Mouse (Mus musculus) MEL (cell line): ENCODE results near the gene Fam43b. TPM values are rescaled to one million over a fixed set of nuclear protein-coding genes. Genes with fewer than 3 reads are reported as not detected.

Source experiments
- DNase-seq: peaks from one replicate; pipeline ENCODE4 v3.0.0; 2011; ENCODE audit warnings: low read depth, low spot score
- H3K27ac ChIP-seq: 2 replicates; pipeline ENCODE4 v1.5.1; 2012; ENCODE audit warnings: low read depth, mild to moderate bottlenecking, control low read depth, low read length, moderate library complexity; ENCODE audit not compliant: control insufficient read depth
- H3K27me3 ChIP-seq, 2 experiments: fragments of 150-350 bp in 1 of 2; sonication (generic) in 1 of 2; 2 replicates each; pipeline ENCODE4 v1.6.1; 2012; ENCODE audit warnings: low read length in 2 of 2, mild to moderate bottlenecking in 2 of 2, improper control_type of control experiment in 1 of 2, moderate library complexity in 1 of 2; ENCODE audit not compliant: insufficient read depth in 2 of 2, control insufficient read depth in 1 of 2
- H3K36me3 ChIP-seq, 2 experiments: 2 replicates each; pipeline ENCODE4 v1.6.1; 2012 to 2014; ENCODE audit warnings: low read length in 2 of 2, improper control_type of control experiment in 1 of 2, inconsistent platforms in 1 of 2, mild to moderate bottlenecking in 1 of 2; ENCODE audit not compliant: insufficient read depth in 2 of 2, control insufficient read depth in 1 of 2
- H3K4me1 ChIP-seq, 2 experiments: fragments of 150-350 bp in 1 of 2; sonication (generic) in 1 of 2; 2 replicates each; pipeline ENCODE4 v1.6.1; 2012; ENCODE audit warnings: low read length in 2 of 2, improper control_type of control experiment in 1 of 2, mild to moderate bottlenecking in 1 of 2; ENCODE audit not compliant: insufficient read depth in 2 of 2, control insufficient read depth in 1 of 2
- H3K4me3 ChIP-seq, 2 experiments: fragments of 150-350 bp in 1 of 2; sonication (generic) in 1 of 2; 2 replicates each; pipeline ENCODE4 v1.5.1; 2012; ENCODE audit warnings: low read depth in 2 of 2, low read length in 2 of 2, mild to moderate bottlenecking in 2 of 2, moderate library complexity in 2 of 2, control low read depth in 1 of 2, improper control_type of control experiment in 1 of 2; ENCODE audit not compliant: control insufficient read depth in 1 of 2, insufficient read depth in 1 of 2
- H3K79me2 ChIP-seq: 2 replicates; pipeline ENCODE4 v1.6.1; 2012; ENCODE audit warnings: mild to moderate bottlenecking, low read length, moderate library complexity; ENCODE audit not compliant: control insufficient read depth, poor library complexity, insufficient read depth
- H3K9ac ChIP-seq: 2 replicates; pipeline ENCODE4 v1.6.1; 2012; ENCODE audit warnings: low read depth, mild to moderate bottlenecking, control low read depth, low read length, moderate library complexity; ENCODE audit not compliant: control insufficient read depth, poor library complexity, severe bottlenecking
- H3K9me3 ChIP-seq: fragments of 150-350 bp; sonication (generic); replicated peaks from 2 replicates; pipeline ENCODE4 v1.6.1; 2012; ENCODE audit warnings: mild to moderate bottlenecking, low read length, improper control_type of control experiment, moderate library complexity; ENCODE audit not compliant: insufficient read depth
- BHLHE40 ChIP-seq: IDR thresholded peaks from 2 replicates; pipeline ENCODE4 v1.6.1; 2012; ENCODE audit warnings: low read depth, mild to moderate bottlenecking, inconsistent platforms, low read length, improper control_type of control experiment, borderline replicate concordance
- CHD1 ChIP-seq: IDR thresholded peaks from 2 replicates; pipeline ENCODE4 v1.6.1; 2012; ENCODE audit warnings: low read depth, mild to moderate bottlenecking, inconsistent platforms, low read length, improper control_type of control experiment
- CHD2 ChIP-seq: IDR thresholded peaks from 2 replicates; pipeline ENCODE4 v1.6.1; 2011; ENCODE audit warnings: low read length, improper control_type of control experiment
- CTCF ChIP-seq, 3 experiments: IDR thresholded peaks in 2 of 3; conservative IDR thresholded peaks in 1 of 3; 2 replicates each; pipeline ENCODE4 v1.5.1; 2011 to 2012; ENCODE audit warnings: low read length in 3 of 3, low read depth in 2 of 3, mild to moderate bottlenecking in 2 of 3, improper control_type of control experiment in 1 of 3, inconsistent platforms in 1 of 3, mixed read lengths in 1 of 3, moderate library complexity in 1 of 3; ENCODE audit not compliant: control insufficient read depth in 1 of 3, insufficient read depth in 1 of 3, poor library complexity in 1 of 3, severe bottlenecking in 1 of 3
- ELF1 ChIP-seq: IDR thresholded peaks from 2 replicates; pipeline ENCODE4 v1.6.1; 2014; ENCODE audit warnings: low read depth, mild to moderate bottlenecking, inconsistent platforms, low read length, improper control_type of control experiment, moderate library complexity
- EP300 ChIP-seq, 2 experiments: IDR thresholded peaks; 2 replicates each; pipeline ENCODE4 v1.6.1; 2011; ENCODE audit warnings: improper control_type of control experiment in 2 of 2, low read length in 2 of 2, low read depth in 1 of 2, mild to moderate bottlenecking in 1 of 2
- ETS1 ChIP-seq: IDR thresholded peaks from 2 replicates; pipeline ENCODE4 v1.6.1; 2012; ENCODE audit warnings: low read depth, mild to moderate bottlenecking, inconsistent platforms, low read length, improper control_type of control experiment, moderate library complexity
- GATA1 ChIP-seq: IDR thresholded peaks from 2 replicates; pipeline ENCODE4 v1.6.1; 2011; ENCODE audit warnings: low read depth, low read length, improper control_type of control experiment
- KAT2A ChIP-seq: conservative IDR thresholded peaks from 2 replicates; pipeline ENCODE4 v1.6.1; 2012; ENCODE audit warnings: low read depth, low read length, improper control_type of control experiment, inconsistent platforms
- MAFK ChIP-seq: IDR thresholded peaks from 2 replicates; pipeline ENCODE4 v1.6.1; 2011; ENCODE audit warnings: low read depth, mild to moderate bottlenecking, low read length, improper control_type of control experiment, borderline replicate concordance
- MAX ChIP-seq: IDR thresholded peaks from 2 replicates; pipeline ENCODE4 v1.6.1; 2011; ENCODE audit warnings: low read length, improper control_type of control experiment
- MAZ ChIP-seq: IDR thresholded peaks from 2 replicates; pipeline ENCODE4 v1.6.1; 2012; ENCODE audit warnings: low read depth, mild to moderate bottlenecking, inconsistent platforms, low read length, improper control_type of control experiment
- MEF2A ChIP-seq: IDR thresholded peaks from 2 replicates; pipeline ENCODE4 v1.6.1; 2014; ENCODE audit warnings: low read depth, mild to moderate bottlenecking, inconsistent platforms, low read length, improper control_type of control experiment; ENCODE audit not compliant: poor library complexity, insufficient replicate concordance, severe bottlenecking; ENCODE audit errors: extremely low read depth
- NELFE ChIP-seq: IDR thresholded peaks from 2 replicates; pipeline ENCODE4 v1.6.1; 2011; ENCODE audit warnings: low read depth, low read length, improper control_type of control experiment
- NRF1 ChIP-seq: IDR thresholded peaks from 2 replicates; pipeline ENCODE4 v1.6.1; 2014; ENCODE audit warnings: low read depth, mild to moderate bottlenecking, inconsistent platforms, low read length, improper control_type of control experiment, moderate library complexity; ENCODE audit not compliant: poor library complexity, insufficient read depth, severe bottlenecking
- POLR2A ChIP-seq, 2 experiments: IDR thresholded peaks; 2 replicates each; pipeline ENCODE4 v1.6.1; 2011 to 2012; ENCODE audit warnings: low read length in 2 of 2, mild to moderate bottlenecking in 2 of 2, control low read depth in 1 of 2, improper control_type of control experiment in 1 of 2, low read depth in 1 of 2, moderate library complexity in 1 of 2; ENCODE audit not compliant: control insufficient read depth in 1 of 2, insufficient read depth in 1 of 2, poor library complexity in 1 of 2
- POLR2AphosphoS5 ChIP-seq: IDR thresholded peaks from 2 replicates; pipeline ENCODE4 v1.6.1; 2012; ENCODE audit warnings: low read depth, borderline replicate concordance, mild to moderate bottlenecking, inconsistent platforms, low read length, moderate library complexity, mixed read lengths
- SIN3A ChIP-seq: IDR thresholded peaks from 2 replicates; pipeline ENCODE4 v1.6.1; 2012; ENCODE audit warnings: low read length, improper control_type of control experiment, inconsistent platforms
- TAL1 ChIP-seq: IDR thresholded peaks from 2 replicates; pipeline ENCODE4 v1.6.1; 2012; ENCODE audit warnings: mild to moderate bottlenecking, inconsistent platforms, low read length, moderate library complexity, mixed read lengths
- TBP ChIP-seq: IDR thresholded peaks from 2 replicates; pipeline ENCODE4 v1.8.0; 2011; ENCODE audit warnings: low read depth, low read length, improper control_type of control experiment
- UBTF ChIP-seq: IDR thresholded peaks from 2 replicates; pipeline ENCODE4 v1.6.1; 2012; ENCODE audit warnings: low read depth, mild to moderate bottlenecking, inconsistent platforms, low read length, improper control_type of control experiment, moderate library complexity, borderline replicate concordance; ENCODE audit not compliant: insufficient read depth
- USF1 ChIP-seq: IDR thresholded peaks from 2 replicates; pipeline ENCODE4 v1.6.1; 2014; ENCODE audit warnings: low read depth, mild to moderate bottlenecking, inconsistent platforms, low read length, improper control_type of control experiment, moderate library complexity
- USF2 ChIP-seq, 2 experiments: IDR thresholded peaks; 2 replicates each; pipeline ENCODE4 v1.6.1; 2011 to 2012; ENCODE audit warnings: improper control_type of control experiment in 2 of 2, low read length in 2 of 2, borderline replicate concordance in 1 of 2, inconsistent platforms in 1 of 2, low read depth in 1 of 2, mild to moderate bottlenecking in 1 of 2; ENCODE audit not compliant: insufficient read depth in 1 of 2
- ZMIZ1 ChIP-seq: IDR thresholded peaks from 2 replicates; pipeline ENCODE4 v1.6.1; 2012; ENCODE audit warnings: low read depth, mild to moderate bottlenecking, inconsistent platforms, low read length, improper control_type of control experiment, moderate library complexity
- ZNF384 ChIP-seq: IDR thresholded peaks from 2 replicates; pipeline ENCODE4 v1.6.1; 2012; ENCODE audit warnings: low read depth, mild to moderate bottlenecking, inconsistent platforms, low read length, improper control_type of control experiment
- polyA plus RNA-seq, 2 experiments: library from polyadenylated mRNA; stranded (reverse) in 1 of 2; unstranded in 1 of 2; fragments of >175 nt in 1 of 2; fragments of >200 nt in 1 of 2; gene quantifications; 2 replicates each; pipeline versions ENCODE4 v1.2.1 to v1.2.4; 2012; ENCODE audit warnings: low replicate concordance in 2 of 2, low read depth in 1 of 2; ENCODE audit not compliant: insufficient read length in 2 of 2, insufficient read depth in 1 of 2, missing spikeins in 1 of 2
- total RNA-seq: library from RNA; depleted of rRNA; stranded (reverse); fragments of 300-350 nt; gene quantifications from 2 replicates; pipeline ENCODE4 v1.2.3, GENCODE M21; 2012

The Fam43b gene
- total and polyA plus RNA-seq, 3 experiments = not detected

- Histone ChIP-seq H3K27ac (no peak overlapping the region), H3K4me1 (peaks cover 0 to 10% of the 10 kb centered on the region in 2 experiments; a peak in 2 of 4 replicates), H3K27me3 (peaks cover 0 to 2% of the 10 kb centered on the region in 2 experiments; a peak in 1 of 4 replicates), H3K4me3 (no peak overlapping the region), H3K79me2 (no peaks in the 10 kb centered on the region), H3K9me3 (no peaks in the 10 kb centered on the region), H3K9ac (no peak overlapping the region), H3K36me3 (no peaks in the 10 kb centered on the region)
- DNase-seq = no peak
- TF ChIP-seq NRF1 (no peak), MAX (no peak), KAT2A (no peak), MEF2A (no peak), CHD2 (no peak), ELF1 (no peak), EP300 (IDR thresholded peaks at IDR 0.05; ENCODE audit: low read depth in 1 of 2, low read length in 2 of 2) (no peak), POLR2AphosphoS5 (no peak), SIN3A (no peak), GATA1 (no peak), MAZ (no peak), USF2 (IDR thresholded peaks at IDR 0.05; ENCODE audit: borderline replicate concordance in 1 of 2, insufficient read depth in 1 of 2, low read depth in 1 of 2, low read length in 2 of 2) (no peak), ZMIZ1 (no peak), NELFE (no peak), UBTF (no peak), MAFK (no peak), TAL1 (no peak), CTCF (IDR thresholded peaks at IDR 0.05 in 2 of 3, conservative IDR thresholded peaks at IDR 0.05 in 1 of 3; ENCODE audit: control insufficient read depth in 1 of 3, insufficient read depth in 1 of 3, low read depth in 2 of 3, low read length in 3 of 3, poor library complexity in 1 of 3, severe bottlenecking in 1 of 3) (no peak), TBP (no peak), ETS1 (no peak)
These were observed 28.7 kb upstream of the Fam43b start for GRCm38 (mm10) chr4:138425028-138425427.

DNA sequence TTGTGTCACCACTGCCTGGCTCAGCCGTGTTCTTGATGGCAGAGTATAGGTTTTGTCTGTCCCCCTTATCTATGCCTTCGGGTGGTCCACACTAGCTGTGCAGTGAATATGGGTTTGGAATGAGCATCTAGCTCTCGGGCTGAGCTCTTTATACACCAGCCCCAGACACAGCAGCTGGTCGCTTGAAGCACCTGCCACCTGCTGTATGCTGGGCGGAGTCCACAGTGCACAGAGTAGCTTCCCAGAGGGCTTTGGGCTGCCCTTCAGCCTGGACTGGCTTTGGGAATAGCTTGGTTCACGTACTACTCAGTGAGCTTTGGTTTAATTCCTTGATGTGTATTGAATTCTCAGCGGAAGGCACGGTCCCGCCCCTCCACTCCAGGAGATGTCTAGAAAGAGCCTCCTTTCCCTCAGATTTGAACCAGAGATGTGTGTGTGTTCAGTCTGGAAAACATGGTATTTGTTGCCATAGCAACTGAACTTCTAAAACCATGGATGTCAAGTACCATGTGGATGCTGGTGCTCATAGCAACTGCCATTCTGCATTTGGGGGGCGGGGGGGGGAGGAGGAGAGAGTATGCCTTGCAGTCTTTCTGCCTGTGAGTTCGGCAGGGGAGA is 22.1 kb upstream of the Fam43b start:
- H3K4me1 ChIP-seq = no peaks in the 10 kb centered on the region
- H3K36me3 ChIP-seq = no peaks in the 10 kb centered on the region
- H3K27me3 ChIP-seq = peaks cover 0 to 9% of the 10 kb centered on the region in 2 experiments; a peak in 2 of 4 replicates
- H3K27ac ChIP-seq = no peak overlapping the region
- no peak for TF ChIP-seq USF1
- TF ChIP-seq BHLHE40 = no peak
- TF ChIP-seq POLR2A (IDR thresholded peaks at IDR 0.05; ENCODE audit: control insufficient read depth in 1 of 2, insufficient read depth in 1 of 2, low read depth in 1 of 2, low read length in 2 of 2, poor library complexity in 1 of 2) = no peak
- no peak for TF ChIP-seq ELF1
- TF ChIP-seq GATA1 = no peak
- TF ChIP-seq UBTF = no peak
- TF ChIP-seq NRF1 = no peak
- no peak for TF ChIP-seq CHD1
- TF ChIP-seq KAT2A = no peak
- no peak for TF ChIP-seq ZNF384
- H3K79me2 ChIP-seq = no peaks in the 10 kb centered on the region
- DNase-seq = no peak
- H3K4me3 ChIP-seq = no peak overlapping the region
- H3K9ac ChIP-seq = no peak overlapping the region
- no peaks in the 10 kb centered on the region for H3K9me3 ChIP-seq
